Mouse (Mus musculus): ENCODE results near the gene Chpf.

DNA sequence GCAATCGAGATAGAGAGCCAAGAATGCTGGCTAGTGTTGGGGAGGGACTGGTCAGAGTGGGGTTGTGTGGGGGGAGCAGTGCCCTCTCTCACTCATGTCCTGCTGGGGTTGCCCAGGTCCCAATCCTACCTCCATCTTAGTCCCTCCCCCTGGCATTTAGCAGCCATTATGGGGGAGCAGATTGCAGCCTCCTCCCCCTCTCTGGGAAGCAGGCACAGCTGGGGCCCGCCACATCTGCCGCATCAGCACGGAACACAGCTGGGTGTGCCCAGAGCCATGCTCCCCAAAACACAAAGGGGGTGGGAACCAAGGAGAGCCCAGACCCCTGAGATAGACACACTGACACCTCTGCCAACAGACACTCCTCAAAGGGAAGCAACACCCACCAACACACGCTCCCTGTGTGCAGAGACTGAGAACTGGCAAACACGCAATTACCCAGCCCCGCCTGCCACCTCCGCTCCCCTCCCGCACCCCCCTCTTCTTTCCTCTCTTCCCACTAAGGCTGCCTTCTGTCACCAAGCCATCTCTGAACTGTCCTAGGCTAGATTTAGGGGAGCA, 33.9 kb downstream of the Chpf start:
- TF ChIP-seq CTCF (IDR thresholded peaks at IDR 0.05; ENCODE audit: low read depth, low read length) (no peak), POLR2A (IDR thresholded peaks at IDR 0.05; ENCODE audit: insufficient read depth, low read length) (no peak)

All from ES-Bruce4 (cell line).